Mouse (Mus musculus) neural tube, embryonic 12.5 days (tissue): ENCODE results near the gene Actn4. TPM values are rescaled to one million over a fixed set of nuclear protein-coding genes. Genes with fewer than 3 reads are reported as not detected.

ENCODE experiments used
- ATAC-seq: fragments of 200-750 bp; cut with Nextera tagmentation; 2 replicates; pipeline ENCODE4 v1.8.0; 2017; ENCODE audit warnings: low read depth, mild to moderate bottlenecking, moderate TSS enrichment, moderate library complexity; ENCODE audit not compliant: low FRiP score
- H3K27ac ChIP-seq: fragments of 300-500 bp; sonication (generic); 2 replicates; pipeline ENCODE4 v1.5.1; 2016
- H3K27me3 ChIP-seq: fragments of 300-500 bp; sonication (generic); replicated peaks from 2 replicates; pipeline ENCODE4 v1.6.1; 2016; ENCODE audit warnings: mild to moderate bottlenecking
- H3K36me3 ChIP-seq: fragments of 300-500 bp; sonication (generic); 2 replicates; pipeline ENCODE4 v1.6.1; 2016; ENCODE audit warnings: mild to moderate bottlenecking
- H3K4me1 ChIP-seq: fragments of 300-500 bp; sonication (generic); 2 replicates; pipeline ENCODE4 v1.6.1; 2016
- H3K4me2 ChIP-seq: fragments of 300-500 bp; sonication (generic); replicated peaks from 2 replicates; pipeline ENCODE4 v1.6.1; 2016; ENCODE audit warnings: mild to moderate bottlenecking
- H3K4me3 ChIP-seq: fragments of 300-500 bp; sonication (generic); 2 replicates; pipeline ENCODE4 v1.5.1; 2016
- H3K9ac ChIP-seq: fragments of 300-500 bp; sonication (generic); 2 replicates; pipeline ENCODE4 v1.6.1; 2016; ENCODE audit warnings: mild to moderate bottlenecking
- H3K9me3 ChIP-seq: fragments of 300-500 bp; sonication (generic); 2 replicates; pipeline ENCODE4 v1.6.1; 2016; ENCODE audit warnings: mild to moderate bottlenecking
- WGBS: fragments of 180-500 bp; shearing (Covaris S2); methylation state at CpG from one replicate; pipeline ENCODE4 v1.1.7; 2016; 5-methylcytosine and 5-hydroxymethylcytosine counted together
- polyA plus RNA-seq: library from polyadenylated mRNA; unstranded; fragments of >200 nt; fragmentation: Nextera tagmentation; extraction: Ambion mirVana; gene quantifications from 2 replicates; pipeline ENCODE4 v1.2.1, GENCODE M21; 2016

Actn4 gene
- 186 and 192 TPM in 2 replicates for polyA plus RNA-seq

DNA sequence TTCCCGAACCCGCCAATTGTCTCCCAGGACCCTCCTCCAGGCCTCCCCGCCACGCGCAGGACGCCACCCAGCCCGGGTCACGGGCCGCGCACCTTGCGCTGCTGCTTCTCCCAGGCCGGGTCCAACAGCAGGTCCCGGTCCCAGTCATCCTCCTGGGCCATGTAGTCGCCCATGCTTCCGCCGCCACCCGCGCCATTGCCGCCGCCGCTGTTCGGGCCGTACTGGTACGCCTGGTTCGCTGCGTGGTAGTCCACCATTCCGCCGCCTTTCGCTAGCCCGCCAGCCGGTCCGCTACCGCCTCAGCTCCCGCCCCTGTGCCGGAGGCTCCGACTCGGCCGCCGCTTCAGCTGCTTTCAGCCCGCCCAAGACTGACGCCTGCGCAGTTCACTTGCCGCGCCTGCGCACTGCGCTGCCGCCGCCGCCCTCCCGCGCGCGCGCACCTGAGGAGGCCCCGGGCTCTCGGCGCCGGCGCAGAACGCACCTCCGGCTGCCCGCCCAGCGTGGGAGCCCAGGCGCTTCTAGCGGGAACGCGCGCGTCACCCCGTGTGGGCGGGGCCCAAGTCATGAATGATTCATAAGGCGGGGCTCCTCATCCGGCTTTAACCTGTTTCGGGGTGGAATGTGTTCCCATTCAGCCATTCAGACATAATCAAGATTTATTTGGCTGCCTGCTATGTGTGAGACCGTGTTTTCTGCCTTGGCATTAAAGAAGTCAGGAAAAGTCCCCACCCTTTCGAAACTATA is at the start of gene Actn4:
Gene Actn4 (minus strand): TSS at position 414 of the 744 bp plus-strand sequence.
- H3K27me3 ChIP-seq, result no peaks in the 10 kb centered on the region
- H3K9me3 ChIP-seq, result no peaks in the 10 kb centered on the region
- H3K9ac ChIP-seq, result peak within 1 kb of the TSS; percentile 94
- peak within 1 kb of the TSS; percentile 98 for H3K4me3 ChIP-seq
- WGBS, result under 1% methylated on average over 76 of the region's 76 CpGs
- peaks cover 29% of the 10 kb centered on the region for H3K4me1 ChIP-seq
- H3K4me2 ChIP-seq, result peak within 1 kb of the TSS; percentile 86
- H3K27ac ChIP-seq, result peak within 1 kb of the TSS; percentile 64; the same call in 1 of the 2 replicates
- no peaks in the 10 kb centered on the region for H3K36me3 ChIP-seq
- ATAC-seq, result peak; percentile 92

DNA sequence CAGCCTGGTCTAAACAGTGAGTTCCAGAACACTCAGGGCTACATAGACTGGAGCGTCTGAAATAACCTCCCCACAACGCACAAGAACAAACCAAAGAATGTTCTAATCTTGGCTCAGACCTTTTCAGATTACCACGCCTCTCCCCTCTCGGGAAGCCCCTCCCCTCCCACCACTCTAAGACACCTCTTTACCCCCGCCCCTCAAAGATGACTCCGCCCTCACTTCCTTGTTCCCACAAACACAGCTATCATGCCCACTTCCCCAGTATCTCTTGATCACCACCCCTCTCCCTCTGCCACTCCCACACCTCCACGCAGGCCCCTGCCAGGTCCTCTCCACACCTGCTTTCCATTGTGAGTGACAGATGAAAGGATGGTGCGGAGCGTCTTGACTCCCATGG is 46.6 kb upstream of the Actn4 start:
- H3K9ac ChIP-seq, result no peak overlapping the region
- no peak overlapping the region for H3K4me3 ChIP-seq
- no peaks in the 10 kb centered on the region for H3K36me3 ChIP-seq
- H3K9me3 ChIP-seq, result no peaks in the 10 kb centered on the region
- ATAC-seq, result no peak
- no peak overlapping the region for H3K4me2 ChIP-seq
- H3K27me3 ChIP-seq, result no peaks in the 10 kb centered on the region
- H3K27ac ChIP-seq, result no peak overlapping the region
- 87% methylated on average over 9 of the region's 9 CpGs for WGBS
- no peaks in the 10 kb centered on the region for H3K4me1 ChIP-seq

DNA sequence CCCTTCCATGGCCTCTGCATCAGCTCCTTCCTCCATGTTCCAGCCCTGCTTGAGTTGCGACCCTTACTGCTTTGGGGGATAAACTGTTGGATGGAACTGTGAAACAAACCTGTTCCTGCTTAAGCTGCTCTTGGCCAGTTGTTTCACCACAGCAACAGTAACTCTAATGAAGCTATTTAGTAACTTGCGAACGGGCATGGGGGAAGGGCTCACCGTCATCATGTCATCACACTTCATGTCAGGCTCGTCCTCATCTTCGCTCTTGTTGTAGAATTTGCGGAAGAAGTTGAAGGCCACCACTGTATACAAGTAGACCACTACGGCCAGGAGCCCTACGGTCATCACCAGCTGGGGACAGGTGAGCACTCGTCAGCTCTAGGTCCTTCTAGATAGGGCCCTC is 46.0 kb upstream of the Actn4 start:
- Histone ChIP-seq H3K4me2 (no peak overlapping the region), H3K27me3 (no peaks in the 10 kb centered on the region), H3K36me3 (no peaks in the 10 kb centered on the region), H3K4me3 (no peak overlapping the region), H3K4me1 (no peaks in the 10 kb centered on the region), H3K9ac (no peak overlapping the region), H3K9me3 (no peaks in the 10 kb centered on the region), H3K27ac (no peak overlapping the region)
- WGBS, result 94% methylated on average over 10 of the region's 10 CpGs
- no peak for ATAC-seq

DNA sequence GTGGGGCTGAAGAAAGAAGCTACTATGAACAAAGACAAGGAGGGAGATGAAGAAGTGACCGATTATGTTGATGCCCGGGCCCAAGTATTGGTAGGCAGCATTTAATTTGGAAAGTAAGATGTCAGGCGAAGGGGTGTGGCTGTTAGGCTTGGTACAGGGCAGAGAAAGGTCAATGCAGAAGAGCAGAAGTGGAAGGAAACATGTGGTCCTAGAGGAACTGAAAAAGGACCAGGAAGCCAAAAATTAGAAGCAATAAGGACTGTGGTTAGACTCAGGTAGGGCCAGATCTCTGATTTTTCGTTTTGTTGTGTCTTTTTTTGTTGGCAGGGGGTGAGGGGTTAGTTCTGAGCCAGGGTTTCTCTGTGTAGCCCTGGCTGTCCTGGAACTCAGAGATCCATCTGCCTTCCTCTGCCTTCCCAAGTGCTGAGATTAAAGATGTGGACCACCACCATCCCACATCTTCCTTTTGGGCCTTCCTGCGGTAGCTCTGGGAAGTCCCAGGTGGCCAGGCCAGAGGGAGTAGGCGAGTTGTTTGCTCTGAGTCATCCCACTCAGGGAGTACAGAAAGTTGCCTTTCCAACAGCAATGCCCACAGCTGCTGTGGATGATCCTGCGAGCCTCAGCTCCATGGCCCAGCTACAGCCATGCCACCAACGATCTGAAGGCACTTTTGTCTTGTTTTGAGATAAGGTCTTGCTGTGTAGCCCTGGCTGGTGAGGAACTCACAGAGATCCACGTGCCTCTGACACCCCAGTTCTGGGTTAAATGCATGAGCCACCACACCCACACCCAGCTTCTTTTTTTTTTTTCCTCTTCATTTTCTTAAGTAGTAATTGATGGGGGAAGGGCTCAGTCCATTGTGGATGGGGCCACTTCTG is 45.3 kb upstream of the Actn4 start:
- no peaks in the 10 kb centered on the region for H3K27me3 ChIP-seq
- no peak overlapping the region for H3K9ac ChIP-seq
- no peaks in the 10 kb centered on the region for H3K9me3 ChIP-seq
- WGBS, result 84% methylated on average over 9 of the region's 9 CpGs
- no peak for ATAC-seq
- H3K27ac ChIP-seq, result no peak overlapping the region
- H3K4me2 ChIP-seq, result no peak overlapping the region
- no peak overlapping the region for H3K4me3 ChIP-seq
- H3K36me3 ChIP-seq, result no peaks in the 10 kb centered on the region
- no peaks in the 10 kb centered on the region for H3K4me1 ChIP-seq

DNA sequence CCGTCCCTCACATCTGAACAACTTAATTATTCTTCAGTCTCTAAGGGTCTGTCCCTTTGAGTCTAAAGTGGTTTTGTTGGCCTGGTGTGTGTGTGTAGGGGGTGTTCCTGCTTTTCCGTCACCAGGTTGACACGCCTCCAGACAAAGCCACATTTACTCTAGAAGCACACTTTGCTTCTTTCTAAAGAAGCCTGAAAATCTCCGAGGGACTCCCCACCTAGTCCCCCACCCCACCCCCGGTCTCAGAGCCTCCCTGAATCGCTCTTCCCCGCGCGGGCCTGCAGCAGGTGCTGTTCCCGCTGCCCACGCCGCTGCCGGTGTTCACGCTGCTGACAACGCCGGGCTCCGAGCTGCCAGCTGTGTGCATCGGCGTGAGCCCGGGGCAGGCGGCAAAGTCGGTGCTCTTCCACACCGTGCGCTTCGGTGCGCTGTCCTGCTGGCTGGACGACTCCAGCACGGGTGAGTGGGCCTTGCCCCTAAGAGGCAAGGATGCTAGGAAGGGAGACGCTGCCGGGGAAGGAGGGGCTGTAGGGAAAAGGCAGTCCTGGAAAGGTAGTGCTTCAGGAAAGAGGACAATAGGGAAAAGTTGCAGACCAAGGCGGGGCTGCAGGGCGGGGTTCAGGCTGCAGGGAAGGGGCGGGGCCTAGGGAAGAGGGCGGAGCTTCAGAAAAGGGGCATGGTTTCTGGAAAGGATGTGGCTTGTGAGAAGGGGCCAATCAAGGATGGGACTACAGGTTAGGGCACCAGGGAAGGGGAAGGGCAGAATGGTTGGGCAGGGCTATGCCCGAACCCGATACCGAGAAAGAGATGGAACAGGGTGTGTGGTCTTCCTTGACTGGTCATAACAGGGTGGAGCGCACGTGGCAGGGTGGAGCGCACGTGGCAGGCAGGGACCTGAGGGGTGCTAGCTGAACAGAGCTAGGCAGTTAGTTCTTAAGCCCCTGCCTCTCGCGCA is 38.8 kb upstream of the Actn4 start:
- H3K36me3 ChIP-seq, result no peaks in the 10 kb centered on the region
- H3K9ac ChIP-seq, result peak overlapping the region; percentile 59
- H3K27ac ChIP-seq, result no peak overlapping the region
- H3K4me2 ChIP-seq, result peak overlapping the region; percentile 88
- 7% methylated on average over 43 of the region's 43 CpGs for WGBS
- peak overlapping the region; percentile 48 for H3K4me3 ChIP-seq
- 0 out of 2 replicates have a peak, but pooled peaks cover 4% of the 10 kb centered on the region for H3K4me1 ChIP-seq
- peak; percentile 77 for ATAC-seq
- H3K9me3 ChIP-seq, result no peaks in the 10 kb centered on the region
- H3K27me3 ChIP-seq, result no peaks in the 10 kb centered on the region; the same call in 1 of the 2 replicates

DNA sequence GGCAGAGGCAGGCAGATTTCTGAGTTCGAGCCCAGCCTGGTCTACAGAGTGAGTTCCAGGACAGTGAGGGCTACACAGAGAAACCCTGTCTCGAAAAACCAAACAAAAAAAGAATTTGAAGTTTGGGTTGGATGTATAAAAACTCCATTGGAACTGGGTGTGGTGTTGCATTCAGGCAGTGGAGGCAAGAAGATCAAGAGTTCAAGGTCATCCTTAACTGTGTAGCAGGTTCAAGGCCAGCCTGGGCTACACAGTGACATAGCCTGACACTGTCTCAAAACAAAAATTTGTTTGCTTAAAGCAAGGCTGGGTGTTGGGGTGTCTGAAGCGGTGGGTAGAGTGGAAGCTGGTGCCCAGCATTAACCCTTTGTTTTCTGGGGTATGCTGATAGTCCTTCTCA is 31.3 kb upstream of the Actn4 start:
- Histone ChIP-seq H3K9ac (no peak overlapping the region), H3K4me3 (no peak overlapping the region), H3K36me3 (no peaks in the 10 kb centered on the region), H3K4me1 (no peaks in the 10 kb centered on the region), H3K27ac (no peak overlapping the region), H3K27me3 (no peaks in the 10 kb centered on the region), H3K9me3 (no peaks in the 10 kb centered on the region), H3K4me2 (no peak overlapping the region)
- ATAC-seq, result no peak
- 84% methylated on average over 3 of the region's 3 CpGs for WGBS

DNA sequence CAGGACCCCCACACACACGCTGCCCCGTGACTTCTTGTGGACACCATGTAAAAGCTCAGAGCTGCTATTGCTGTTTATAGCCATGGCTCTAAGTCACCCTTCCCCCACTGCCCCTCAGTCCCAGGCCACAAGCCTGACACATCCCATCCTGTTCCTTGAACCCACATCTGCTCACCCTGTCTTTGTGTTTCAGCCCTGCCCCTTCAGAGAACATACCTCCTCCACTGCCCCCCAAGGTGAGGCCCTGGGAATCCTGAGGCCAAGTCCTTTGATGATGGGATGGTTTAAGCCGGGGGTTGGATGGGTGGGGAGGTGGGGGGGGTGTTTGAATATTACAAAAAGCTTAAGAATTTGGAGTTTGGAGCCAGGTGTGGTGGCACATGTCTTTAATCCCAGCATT is 30.9 kb upstream of the Actn4 start:
- 76% methylated on average over 3 of the region's 3 CpGs for WGBS
- H3K27ac ChIP-seq, result no peak overlapping the region
- no peak overlapping the region for H3K4me3 ChIP-seq
- H3K4me2 ChIP-seq, result no peak overlapping the region
- H3K9me3 ChIP-seq, result no peaks in the 10 kb centered on the region
- no peaks in the 10 kb centered on the region for H3K4me1 ChIP-seq
- ATAC-seq, result no peak
- no peaks in the 10 kb centered on the region for H3K36me3 ChIP-seq
- no peaks in the 10 kb centered on the region for H3K27me3 ChIP-seq
- H3K9ac ChIP-seq, result no peak overlapping the region

DNA sequence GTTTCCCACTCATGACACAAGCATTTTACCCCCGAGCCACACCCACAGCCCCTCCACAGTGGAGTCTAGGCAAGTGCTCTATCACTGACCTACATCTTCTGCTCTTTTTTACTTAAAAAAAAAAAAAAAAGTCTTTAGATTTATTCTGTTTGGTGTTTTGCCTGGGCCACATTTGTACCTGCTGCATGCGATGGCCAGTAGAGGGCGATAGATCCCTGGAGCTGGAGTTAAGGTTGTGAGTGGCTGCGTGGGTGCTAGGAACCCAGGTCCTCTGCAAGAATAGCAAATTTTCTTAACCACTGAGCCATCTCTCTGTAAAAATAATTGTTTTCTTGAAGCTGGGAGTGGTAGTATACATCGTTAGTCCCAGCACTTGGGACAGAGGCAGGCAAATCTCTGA is 29.5 kb upstream of the Actn4 start:
- no peak for ATAC-seq
- Histone ChIP-seq H3K9me3 (no peaks in the 10 kb centered on the region), H3K36me3 (no peaks in the 10 kb centered on the region), H3K4me1 (no peaks in the 10 kb centered on the region), H3K4me2 (no peak overlapping the region), H3K27me3 (no peaks in the 10 kb centered on the region), H3K4me3 (no peak overlapping the region), H3K9ac (no peak overlapping the region), H3K27ac (no peak overlapping the region)
- WGBS, result 70% methylated on average over 5 of the region's 5 CpGs

DNA sequence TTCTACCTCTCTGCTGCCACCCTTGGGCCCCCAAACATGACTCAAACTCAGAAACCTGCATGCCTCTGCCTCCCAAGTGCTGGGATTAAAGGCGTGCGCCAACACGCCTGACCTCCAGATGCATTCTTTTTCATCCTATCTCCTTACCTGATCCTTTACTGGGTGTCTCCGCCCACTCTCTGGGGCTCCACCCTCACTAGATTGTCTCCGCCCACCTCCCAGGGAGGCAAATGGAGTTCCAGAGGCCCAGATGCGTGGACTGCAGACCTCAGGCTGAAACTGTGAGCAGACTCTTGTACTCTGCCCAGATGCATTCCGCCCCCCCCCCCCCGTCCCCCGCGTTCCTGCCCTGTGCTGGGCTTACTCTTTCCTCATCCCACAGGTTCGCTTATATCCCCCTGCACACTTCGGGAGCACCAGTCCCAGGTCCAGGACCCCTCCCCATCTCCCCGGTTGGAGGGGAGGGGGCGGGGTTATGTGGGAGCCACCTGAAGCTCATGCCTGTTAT is 28.7 kb upstream of the Actn4 start:
- ATAC-seq, result no peak
- no peaks in the 10 kb centered on the region for H3K27me3 ChIP-seq
- no peak overlapping the region for H3K4me2 ChIP-seq
- no peaks in the 10 kb centered on the region for H3K36me3 ChIP-seq
- H3K27ac ChIP-seq, result no peak overlapping the region
- WGBS, result 57% methylated on average over 14 of the region's 14 CpGs
- no peaks in the 10 kb centered on the region for H3K4me1 ChIP-seq
- no peak overlapping the region for H3K4me3 ChIP-seq
- H3K9ac ChIP-seq, result no peak overlapping the region
- no peaks in the 10 kb centered on the region for H3K9me3 ChIP-seq

DNA sequence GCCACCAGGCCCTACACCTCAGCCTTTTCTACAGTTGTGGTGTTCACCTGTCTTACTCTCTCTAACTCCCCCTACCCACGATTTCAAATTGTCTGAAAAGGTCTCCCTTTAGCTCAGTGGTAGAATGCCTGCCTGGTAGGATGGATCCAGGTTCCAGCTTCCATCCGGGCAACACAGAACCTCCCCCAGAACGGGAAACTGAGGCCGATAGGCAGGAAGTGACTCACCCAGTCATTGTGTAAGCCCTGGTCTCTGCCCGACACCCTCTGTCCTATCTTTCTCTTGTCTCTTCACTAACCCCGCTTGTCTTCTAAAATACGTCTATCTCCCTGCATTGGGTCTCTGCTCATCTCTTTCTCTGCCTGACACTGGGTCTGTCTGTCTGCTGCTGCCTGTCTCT is 23.1 kb upstream of the Actn4 start:
- H3K4me2 ChIP-seq, result no peak overlapping the region
- no peaks in the 10 kb centered on the region for H3K27me3 ChIP-seq
- no peak for ATAC-seq
- peaks cover 16% of the 10 kb centered on the region for H3K4me1 ChIP-seq
- H3K9me3 ChIP-seq, result no peaks in the 10 kb centered on the region
- no peak overlapping the region for H3K27ac ChIP-seq
- WGBS, result 87% methylated on average over 7 of the region's 7 CpGs
- no peak overlapping the region for H3K4me3 ChIP-seq
- H3K36me3 ChIP-seq, result no peaks in the 10 kb centered on the region
- no peak overlapping the region for H3K9ac ChIP-seq

DNA sequence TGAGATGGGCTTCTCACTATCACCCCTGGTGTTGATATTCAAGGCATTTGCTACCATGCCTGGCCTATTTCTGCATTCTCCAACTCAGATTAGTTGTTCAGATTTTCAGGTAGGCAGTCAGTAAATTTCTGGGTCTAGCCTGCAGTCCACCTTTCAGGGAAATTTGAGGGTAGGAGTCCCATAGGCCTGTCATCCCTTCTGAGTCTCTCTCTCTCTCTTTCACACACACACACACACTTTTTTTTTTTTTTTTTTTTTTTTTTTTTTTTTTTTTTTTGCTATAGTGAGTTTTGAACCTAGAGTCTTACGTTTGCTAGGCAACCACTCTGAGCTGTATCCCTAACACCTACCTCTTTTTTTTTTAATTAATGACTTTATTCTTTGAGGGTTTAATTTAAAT is 22.3 kb upstream of the Actn4 start:
- no peak overlapping the region for H3K4me2 ChIP-seq
- WGBS, result 100% methylated on average over 1 of the region's 1 CpGs
- no peak overlapping the region for H3K27ac ChIP-seq
- H3K9ac ChIP-seq, result no peak overlapping the region
- no peak for ATAC-seq
- H3K36me3 ChIP-seq, result peaks cover under 1% of the 10 kb centered on the region; the same call in 1 of the 2 replicates
- H3K4me3 ChIP-seq, result no peak overlapping the region
- H3K4me1 ChIP-seq, result peaks cover 16% of the 10 kb centered on the region
- no peaks in the 10 kb centered on the region for H3K27me3 ChIP-seq
- H3K9me3 ChIP-seq, result no peaks in the 10 kb centered on the region
